Mouse (Mus musculus) central nervous system, embryonic 14 days (tissue): ENCODE results near the gene Trmt10a. TPM values are rescaled to one million over a fixed set of nuclear protein-coding genes. Genes with fewer than 3 reads are reported as not detected.

Experiments
- polyA plus RNA-seq: library from polyadenylated mRNA; depleted of rRNA; stranded (reverse); fragments of >200 nt; gene quantifications from 2 replicates; pipeline ENCODE4 v1.2.3, GENCODE M21; 2012; rRNA removed

The Trmt10a gene
- 9.1 and 9.3 TPM in 2 replicates for polyA plus RNA-seq

GRCm38 (mm10) chr3:138143315-138144059 lies at the start of gene Trmt10a:
TSS of gene Trmt10a (plus strand) at chr3:138143448.

GRCm38 (mm10) chr3:138144642-138145171 lies 1.5 kb downstream of the Trmt10a start, which contains the start of gene Mttp:
TSS of gene Mttp (minus strand) at chr3:138144968.

GRCm38 (mm10) chr3:138193683-138194302 lies 50.5 kb downstream of the Trmt10a start, which contains the start of gene 4930579F01Rik:
TSS of gene 4930579F01Rik (minus strand) at chr3:138193825.

Other genes with a start within 250 kb of the Trmt10a start
- 88.1 and 100 TPM in 2 replicates for gene Lamtor3, start 224.9 kb upstream of the Trmt10a start, polyA plus RNA-seq
- 2.9 TPM in 2 replicates for gene Dapp1, start 161.9 kb upstream of the Trmt10a start, polyA plus RNA-seq
- gene 1110002E22Rik, start 78.4 kb upstream of the Trmt10a start, polyA plus RNA-seq = 0.06 and 0.55 TPM in 2 replicates
- gene Gm5105, start 76.1 kb upstream of the Trmt10a start, polyA plus RNA-seq = 0.05 and 0.09 TPM in 2 replicates
- gene Mttp, start 1.5 kb downstream of the Trmt10a start, polyA plus RNA-seq = 5.3 and 5.7 TPM in 2 replicates
- not detected in 2 replicates for gene 4930579F01Rik, start 50.4 kb downstream of the Trmt10a start, polyA plus RNA-seq
- gene Adh7, start 74.3 kb downstream of the Trmt10a start, polyA plus RNA-seq = 0.37 and 0.74 TPM in 2 replicates
- gene Adh1, start 117.5 kb downstream of the Trmt10a start, polyA plus RNA-seq = 1.1 and 1.6 TPM in 2 replicates
- gene Adh6a, start 169.8 kb downstream of the Trmt10a start, polyA plus RNA-seq = not detected in 2 replicates
- gene Adh6b, start 198.3 kb downstream of the Trmt10a start, polyA plus RNA-seq = 0.16 and 0.45 TPM in 2 replicates